Mouse (Mus musculus) testis, postnatal 14 days (tissue): ENCODE data around the gene Smtnl2.
"Not testable (repeated sequence)": the region's sequence is repeated elsewhere in the genome, so short reads cannot be mapped to it uniquely, and the experiment has no call there.

Source experiments
- DNase-seq: peaks from one replicate; pipeline ENCODE4 v3.0.0; 2021; ENCODE audit warnings: low spot score

Smtnl2 gene

GRCm38 (mm10) chr11:72361385-72362346 lies 49.8 kb downstream of the Smtnl2 start:
- peak; percentile 64 for DNase-seq

DNA sequence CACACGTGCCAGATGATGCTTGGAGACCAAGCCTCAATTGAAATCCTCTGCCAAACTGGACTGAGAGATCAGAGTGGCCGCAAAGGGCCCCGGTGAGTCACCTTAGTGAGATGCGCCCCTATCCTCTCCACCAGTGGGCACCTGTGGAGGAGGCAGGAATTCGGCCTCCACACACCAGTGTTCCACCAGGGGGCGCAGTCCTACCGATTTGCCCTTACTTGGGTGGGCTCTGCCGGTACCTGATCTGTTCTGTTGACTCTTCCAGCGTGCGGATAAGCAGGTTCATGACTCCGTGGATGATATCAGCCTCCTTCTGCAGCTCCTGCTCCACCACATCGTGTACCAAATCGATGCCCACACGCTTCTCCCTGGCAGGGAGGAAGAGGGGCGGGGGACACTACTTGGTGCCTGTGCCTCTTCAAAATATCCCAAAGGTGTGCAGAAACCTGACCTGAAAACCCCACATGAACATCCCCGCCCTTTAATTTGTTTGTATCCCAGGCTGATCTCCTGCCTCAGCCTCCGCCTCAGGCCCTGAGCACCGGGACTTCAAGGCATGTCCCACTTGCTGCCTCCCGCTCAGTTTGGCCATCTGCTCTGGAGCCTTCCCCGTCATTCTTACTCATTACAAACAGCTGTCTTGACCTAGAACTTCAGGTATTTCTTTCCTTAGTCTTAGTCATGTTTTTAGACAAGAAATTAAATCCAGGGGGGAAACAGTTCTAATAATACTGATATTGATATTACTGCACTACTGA lies 56.4 kb downstream of the Smtnl2 start:
- peak; percentile 81 for DNase-seq

DNA sequence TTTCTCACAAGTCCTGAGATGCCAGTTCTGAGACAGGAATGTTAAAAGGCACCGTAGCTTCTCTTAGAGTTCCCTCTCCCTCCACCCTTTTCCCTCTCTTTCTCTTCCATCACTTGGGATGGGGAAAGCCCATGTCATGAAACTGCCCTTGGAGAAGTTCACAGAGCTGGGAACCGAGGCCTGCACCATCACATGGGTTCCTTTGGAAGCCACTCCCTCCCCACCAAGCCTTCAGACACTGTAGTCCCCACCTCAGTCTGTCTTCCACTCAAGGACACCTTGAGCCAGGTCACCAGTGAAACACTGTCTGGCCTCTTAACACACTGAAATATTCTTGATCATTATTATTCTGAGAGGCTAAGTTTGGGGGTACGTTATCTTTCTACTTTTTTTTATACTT lies 58.3 kb downstream of the Smtnl2 start:
- DNase-seq = no peak

DNA sequence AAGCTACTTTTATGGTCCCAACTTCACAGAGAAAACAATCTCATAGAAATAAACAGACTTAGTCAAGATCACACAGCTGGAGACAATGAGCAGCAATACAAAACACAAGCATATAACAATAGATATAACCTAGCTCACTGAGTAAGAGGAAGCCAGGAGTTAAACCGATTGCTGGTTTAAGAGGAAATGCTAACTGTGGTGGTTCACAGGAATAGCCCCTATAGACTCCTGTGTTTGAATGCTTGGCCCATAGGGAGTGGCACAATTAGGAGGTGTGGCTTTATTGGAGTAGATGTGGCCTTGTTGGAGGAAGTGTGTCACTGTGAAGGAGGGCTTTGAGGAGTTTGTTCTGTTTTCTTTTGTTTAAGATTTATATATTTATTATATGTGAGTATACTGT lies 59.2 kb downstream of the Smtnl2 start:
- DNase-seq = no peak

DNA sequence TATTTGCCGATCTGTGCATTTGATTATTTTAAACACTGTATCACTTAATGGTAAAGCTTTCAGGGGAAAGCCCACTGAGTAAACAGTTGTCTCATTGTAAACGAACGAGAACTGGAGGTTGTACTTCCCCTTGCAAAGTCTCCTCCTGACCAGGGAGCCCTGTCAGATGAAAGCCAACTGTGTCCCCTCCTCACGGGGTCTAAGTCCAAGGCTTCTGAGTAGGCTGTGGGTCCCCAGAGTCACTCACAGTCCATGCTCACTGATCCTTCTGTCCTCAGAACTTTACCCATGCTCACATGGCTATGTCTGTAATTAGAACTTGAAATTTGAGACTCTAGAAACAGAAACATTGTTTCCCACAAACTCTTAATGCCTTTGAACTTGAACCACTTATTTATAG lies 61.9 kb downstream of the Smtnl2 start:
- no peak for DNase-seq

DNA sequence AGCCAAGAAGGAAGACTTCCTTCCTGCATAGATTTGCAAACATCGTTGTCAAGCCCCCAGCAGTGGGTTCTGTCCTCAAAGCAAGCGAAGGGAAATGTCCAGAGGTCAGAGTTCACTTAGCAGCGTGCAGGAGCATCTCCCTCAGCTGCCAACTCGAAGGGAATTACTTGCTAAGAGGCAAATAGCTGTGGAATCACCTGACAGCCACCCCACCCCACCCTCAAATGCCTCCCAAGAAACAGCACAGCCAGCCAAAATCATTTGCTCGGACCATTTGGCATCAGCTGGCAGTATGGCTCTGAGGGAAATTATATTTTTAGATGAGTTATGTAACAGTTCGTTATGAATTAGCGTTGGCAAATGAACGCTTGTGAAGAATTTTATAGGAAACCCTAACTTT lies 62.5 kb downstream of the Smtnl2 start:
- no peak for DNase-seq

GRCm38 (mm10) chr11:72348563-72348962 lies 63.0 kb downstream of the Smtnl2 start:
- no peak for DNase-seq

GRCm38 (mm10) chr11:72344486-72344885 lies 67.0 kb downstream of the Smtnl2 start:
- no peak for DNase-seq

DNA sequence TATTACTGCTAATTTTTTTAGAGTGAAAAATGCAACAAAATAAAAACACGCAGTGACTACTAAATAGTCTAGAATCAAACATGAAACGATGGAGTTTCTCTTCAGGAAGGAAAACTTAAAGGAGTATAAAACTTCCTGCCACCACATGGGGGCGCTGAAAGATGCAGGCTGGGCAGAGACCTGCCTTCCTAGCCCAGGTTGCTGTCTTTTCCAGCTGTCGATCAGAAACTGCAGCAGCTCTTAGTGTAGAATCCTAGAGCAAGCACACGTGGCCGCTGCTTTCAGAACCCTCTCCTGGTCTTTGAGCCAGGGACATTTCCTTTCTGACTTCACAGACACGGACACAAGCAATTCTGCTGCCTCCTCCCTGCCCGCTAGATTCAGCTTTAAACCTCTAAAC lies 67.6 kb downstream of the Smtnl2 start:
- peak; percentile 36 for DNase-seq

GRCm38 (mm10) chr11:72343238-72343625 lies 68.3 kb downstream of the Smtnl2 start:
- DNase-seq = not testable (repeated sequence)

DNA sequence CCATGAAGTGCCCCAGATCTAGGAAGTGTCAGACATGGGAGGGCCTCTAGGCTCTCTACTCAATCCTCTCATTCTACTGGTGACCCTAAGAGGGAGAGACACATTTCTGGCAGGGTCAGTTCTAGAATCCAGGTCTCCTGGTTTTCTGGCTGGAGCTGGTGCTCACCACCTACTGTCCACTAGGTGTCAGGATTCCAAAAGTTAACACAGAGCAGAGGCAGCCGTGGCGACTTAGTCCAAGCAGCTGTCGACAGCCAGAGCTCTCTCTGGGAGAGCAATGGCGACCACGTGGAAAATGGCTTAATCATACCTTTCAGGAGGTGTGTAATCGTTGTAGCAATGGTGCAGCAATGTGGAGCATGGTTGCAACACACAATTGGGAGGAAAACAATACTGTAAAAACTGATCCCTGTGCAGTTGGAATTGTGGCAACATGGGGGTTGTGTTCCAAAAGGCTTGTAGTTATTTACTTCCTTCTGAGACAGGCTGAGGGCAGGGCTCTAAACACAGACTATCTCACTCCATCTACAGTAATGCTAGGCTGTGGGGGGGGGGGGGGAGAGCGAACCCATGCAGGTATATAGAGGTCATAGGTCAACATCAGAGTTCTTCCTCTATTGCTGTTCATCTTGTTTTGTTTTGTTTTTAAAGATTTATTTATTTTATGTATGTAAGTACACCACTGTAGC lies 68.8 kb downstream of the Smtnl2 start:
- DNase-seq = no peak

DNA sequence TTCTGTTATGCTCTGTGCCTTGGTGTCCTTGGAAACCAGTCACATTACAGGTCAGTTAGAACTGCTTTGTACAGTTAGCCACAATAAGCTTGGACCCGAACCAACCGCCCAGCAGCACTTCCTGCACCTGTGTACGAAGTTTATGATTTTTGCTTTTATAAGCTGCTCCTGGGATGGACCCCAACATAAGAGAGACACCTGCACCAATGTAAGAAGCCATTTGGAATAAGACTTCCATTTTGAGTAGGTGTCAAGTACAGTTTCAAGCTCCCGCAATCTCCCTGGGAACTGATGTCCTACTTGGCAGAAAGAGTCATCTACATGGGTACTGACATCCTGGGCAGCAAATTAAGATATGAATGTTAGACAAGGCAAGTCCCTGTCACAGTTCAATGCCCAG lies 71.8 kb downstream of the Smtnl2 start:
- DNase-seq = no peak
